In the genomic region with DNA sequence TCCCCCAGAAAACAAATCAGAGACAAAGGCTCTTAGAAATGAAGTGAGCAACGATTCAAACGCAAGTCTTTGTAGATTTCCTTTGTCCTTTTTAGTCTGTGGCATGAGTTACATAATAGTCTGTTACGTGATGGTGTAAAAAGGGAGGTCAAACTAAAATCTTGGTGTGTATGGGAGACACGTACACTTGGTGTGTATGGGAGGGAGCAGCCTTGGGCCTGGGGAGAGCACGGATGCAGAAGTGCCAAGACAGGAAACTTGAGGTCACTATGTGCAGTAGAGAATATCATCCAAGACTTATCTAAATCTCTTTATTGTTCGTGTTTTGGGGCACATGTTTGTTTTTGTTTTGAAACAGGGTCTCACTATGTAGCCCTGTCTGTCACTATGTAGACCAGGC, we compare ENCODE assay signal across 8 mouse cellular contexts. TPM values are rescaled to one million over a fixed set of nuclear protein-coding genes. Genes with fewer than 3 reads are reported as not detected.
DNase-seq lines count a peak whose midpoint lies in the region; ATAC-seq and TF ChIP-seq lines count a peak whose summit lies in the region.

No protein-coding gene starts in this region.

- intact Hi-C loops in heart, adult 2 months (cut with DNase I): loop anchor here (2.0 kb wide), 1 partner anchor 61 kb away; no protein-coding TSS in a partner anchor
- intact Hi-C loops in heart, postnatal 10 days (cut with DNase I): no loop called here

- no peak for TF ChIP-seq CTCF in heart, adult 2 months (IDR thresholded peaks at IDR 0.05)

- peak overlapping the region; percentile 76 for H3K4me2 ChIP-seq in forebrain, embryonic 12.5 days
- H3K4me2 ChIP-seq in liver, embryonic 12.5 days: peak overlapping the region; percentile 81

- H3K36me3 ChIP-seq in heart, adult 2 months (ENCODE audit: control insufficient read depth, insufficient read depth, low read length): no peaks in the 10 kb centered on the region
- peaks cover 10% of the 10 kb centered on the region; the same call in 1 of the 2 replicates for H3K36me3 ChIP-seq in forebrain, embryonic 12.5 days (replicated peaks)
- peaks cover 22% of the 10 kb centered on the region for H3K36me3 ChIP-seq in liver, embryonic 12.5 days

- H3K27me3 ChIP-seq in heart, adult 2 months (ENCODE audit: control insufficient read depth, insufficient read depth, low read length): no peaks in the 10 kb centered on the region
- H3K27me3 ChIP-seq in forebrain, embryonic 12.5 days: no peaks in the 10 kb centered on the region
- no peaks in the 10 kb centered on the region for H3K27me3 ChIP-seq in liver, embryonic 12.5 days (replicated peaks)

- peaks cover 4% of the 10 kb centered on the region for H3K79me2 ChIP-seq in heart, adult 2 months (replicated peaks; ENCODE audit: control insufficient read depth, insufficient read depth, low read length)

- no peak for TF ChIP-seq EP300 in heart, adult 2 months (IDR thresholded peaks at IDR 0.05; ENCODE audit: insufficient read depth, low read depth, low read length)

- peak; percentile 19 for ATAC-seq in CD4-positive, CD25-positive, alpha-beta regulatory T cell, adult 4 months
- ATAC-seq in forebrain, embryonic 12.5 days (ENCODE audit: low FRiP score): peak; percentile 25
- no peak for ATAC-seq in liver, embryonic 12.5 days

- DNase-seq in heart, adult 2 months: no peak
- no peak for DNase-seq in heart, postnatal 10 days
- no peak for DNase-seq in adrenal gland, postnatal 10 days
- DNase-seq in B cell, adult 2 months: no peak
- no peak for DNase-seq in right cerebral cortex, postnatal 36 days (ENCODE audit: low spot score in 2 of 2)

- H3K4me1 ChIP-seq in heart, adult 2 months (ENCODE audit: control insufficient read depth, insufficient read depth, low read length): peaks cover 8% of the 10 kb centered on the region
- peaks cover 33% of the 10 kb centered on the region for H3K4me1 ChIP-seq in forebrain, embryonic 12.5 days
- H3K4me1 ChIP-seq in liver, embryonic 12.5 days: peaks cover 53% of the 10 kb centered on the region

- TF ChIP-seq POLR2A in heart, adult 2 months (IDR thresholded peaks at IDR 0.05; ENCODE audit: insufficient read depth, low read depth, low read length): no peak

- no peaks in the 10 kb centered on the region for H3K9me3 ChIP-seq in forebrain, embryonic 12.5 days
- H3K9me3 ChIP-seq in liver, embryonic 12.5 days (replicated peaks): no peaks in the 10 kb centered on the region

- H3K27ac ChIP-seq in heart, adult 2 months: peak overlapping the region; percentile 70
- H3K27ac ChIP-seq in forebrain, embryonic 12.5 days: peak overlapping the region; percentile 90
- peak overlapping the region; percentile 91 for H3K27ac ChIP-seq in liver, embryonic 12.5 days

- H3K9ac ChIP-seq in heart, adult 2 months (ENCODE audit: low read depth, low read length): peak overlapping the region; percentile 83; the same call in 1 of the 2 replicates
- peak overlapping the region; percentile 86 for H3K9ac ChIP-seq in forebrain, embryonic 12.5 days
- peak overlapping the region; percentile 90 for H3K9ac ChIP-seq in liver, embryonic 12.5 days

- H3K4me3 ChIP-seq in heart, adult 2 months: peak overlapping the region; percentile 85
- peak overlapping the region; percentile 84 for H3K4me3 ChIP-seq in forebrain, embryonic 12.5 days (replicated peaks)
- peak overlapping the region; percentile 95 for H3K4me3 ChIP-seq in liver, embryonic 12.5 days

- WGBS in heart, adult 2 months: 9% methylated on average over 6 of the region's 6 CpGs
- WGBS in forebrain, embryonic 12.5 days: 31% methylated on average over 6 of the region's 6 CpGs
- WGBS in liver, embryonic 12.5 days (ENCODE audit: insufficient replicate concordance): 15% methylated on average over 6 of the region's 6 CpGs

RNA-seq across cellular contexts. Expression of a gene that starts 0.5 kb away (rescaled TPM):
- total RNA-seq in heart, adult 2 months (2021): 10 to 100 TPM; 31.9 to 33.9 TPM
- 48.3 and 72.9 TPM in 2 replicates for polyA plus RNA-seq in heart, adult 2 months (2012; rRNA removed)
- 10 to 100 TPM; 28.7 to 31.7 TPM for total RNA-seq in heart, postnatal 10 days (2021)
- polyA plus RNA-seq in CD4-positive, CD25-positive, alpha-beta regulatory T cell, adult 4 months (2017; shearing (Covaris generic)): 10 to 100 TPM; 83.4 to 93.2 TPM
- 70.9 and 74.3 TPM in 2 replicates for polyA plus RNA-seq in forebrain, embryonic 12.5 days (2016; fragmentation: Nextera tagmentation; extraction: Ambion mirVana)
- polyA plus RNA-seq in liver, embryonic 12.5 days (2016; fragmentation: Nextera tagmentation; extraction: Ambion mirVana): 47.6 and 48.4 TPM in 2 replicates
- total RNA-seq in adrenal gland, postnatal 10 days (2021): 10 to 100 TPM; 49.5 to 54.8 TPM

RNA-seq across cellular contexts. Expression of a gene that starts 15.2 kb away (rescaled TPM):
- under 1 TPM; 0.29 to 0.61 TPM for total RNA-seq in heart, adult 2 months (2021)
- 0.53 and 0.80 TPM in 2 replicates for polyA plus RNA-seq in heart, adult 2 months (2012; rRNA removed)
- total RNA-seq in heart, postnatal 10 days (2021): 1 to 10 TPM in 1 of 2 experiments, under 1 TPM in 1; 0.74 to 1.5 TPM
- polyA plus RNA-seq in CD4-positive, CD25-positive, alpha-beta regulatory T cell, adult 4 months (2017; shearing (Covaris generic)): 10 to 100 TPM; 22.1 to 39.4 TPM
- polyA plus RNA-seq in forebrain, embryonic 12.5 days (2016; fragmentation: Nextera tagmentation; extraction: Ambion mirVana): 0.74 and 0.80 TPM in 2 replicates
- 0.37 and 0.46 TPM in 2 replicates for polyA plus RNA-seq in liver, embryonic 12.5 days (2016; fragmentation: Nextera tagmentation; extraction: Ambion mirVana)
- total RNA-seq in adrenal gland, postnatal 10 days (2021): 1 to 10 TPM; 5.2 to 6.3 TPM

RNA-seq across cellular contexts. Expression of a gene that starts 37.4 kb away (rescaled TPM):
- 10 to 100 TPM; 16.3 to 27.3 TPM for total RNA-seq in heart, adult 2 months (2021)
- polyA plus RNA-seq in heart, adult 2 months (2012; rRNA removed): 12.0 and 15.7 TPM in 2 replicates
- 10 to 100 TPM in 1 of 2 experiments, 1 to 10 TPM in 1; 8.2 to 30.7 TPM for total RNA-seq in heart, postnatal 10 days (2021)
- under 1 TPM in 1 of 2 experiments, not detected in 1; 0.62 TPM for polyA plus RNA-seq in CD4-positive, CD25-positive, alpha-beta regulatory T cell, adult 4 months (2017; shearing (Covaris generic))
- 1.3 TPM in 2 replicates for polyA plus RNA-seq in forebrain, embryonic 12.5 days (2016; fragmentation: Nextera tagmentation; extraction: Ambion mirVana)
- 2.8 and 3.6 TPM in 2 replicates for polyA plus RNA-seq in liver, embryonic 12.5 days (2016; fragmentation: Nextera tagmentation; extraction: Ambion mirVana)
- total RNA-seq in adrenal gland, postnatal 10 days (2021): 10 to 100 TPM; 17.2 to 36.7 TPM

Comparison
In these comparisons a context has a peak if more than half of its experiments do, and no peak if none do; other contexts are left out.
1. RNA of a gene that starts 15.2 kb away (polyA plus RNA-seq): 22.1 to 39.4 TPM in CD4-positive, CD25-positive, alpha-beta regulatory T cell, adult 4 months; 0.74 to 0.80 TPM in forebrain, embryonic 12.5 days, 0.53 to 0.80 TPM in heart, adult 2 months and 0.37 to 0.46 TPM in liver, embryonic 12.5 days; every median in the first group is over 10 times any median in the second.
2. Peak in every context shown above with its lines, with median percentiles within 50 percentile points of each other: H3K27ac ChIP-seq, H3K4me3 ChIP-seq and H3K9ac ChIP-seq.